Mouse (Mus musculus): Measurements from ENCODE around the gene Csnk1g2. TPM values are rescaled to one million over a fixed set of nuclear protein-coding genes. Genes with fewer than 3 reads are reported as not detected.

The Csnk1g2 gene
- 250 and 263 TPM in 2 replicates for polyA plus RNA-seq (2016; fragmentation: Nextera tagmentation; extraction: Ambion mirVana)

DNA sequence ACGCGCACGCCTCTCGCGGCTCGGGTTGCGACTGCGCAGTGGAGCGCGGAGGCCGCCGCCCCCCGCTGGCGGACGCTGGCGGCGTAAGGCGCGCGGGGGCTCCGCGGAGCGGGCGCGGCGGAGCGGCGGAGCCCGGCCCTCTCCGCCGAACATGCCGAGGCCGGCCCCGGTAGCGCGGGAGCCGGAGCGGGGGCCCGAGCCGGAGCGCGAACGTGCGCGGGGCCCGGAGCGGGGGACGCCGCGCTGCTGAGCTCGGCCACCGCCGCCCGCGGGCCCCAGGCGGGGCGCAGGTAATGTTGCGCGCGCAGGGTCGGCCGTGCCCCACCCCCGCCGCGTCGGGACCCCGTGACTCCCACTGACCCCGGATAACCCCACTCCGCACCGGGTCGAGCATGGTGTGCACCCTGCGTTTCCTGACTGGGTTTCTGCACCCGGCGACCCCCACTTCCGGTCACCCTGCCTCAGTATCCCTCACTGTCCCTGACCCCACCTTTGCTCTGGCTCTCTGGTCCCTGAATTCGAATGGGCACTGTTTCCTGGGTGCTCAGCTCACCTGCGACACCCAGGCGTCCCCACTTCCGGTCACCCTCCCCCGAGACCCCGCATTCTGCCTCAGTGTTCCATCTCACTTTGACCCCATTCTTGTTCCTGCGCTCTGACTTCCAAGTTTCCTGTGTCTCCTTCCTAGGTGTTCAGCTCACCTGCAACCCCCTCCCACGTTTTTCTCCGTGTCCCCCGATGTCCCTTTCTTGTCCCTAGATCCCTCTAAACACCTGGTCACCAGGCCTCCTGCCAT is at the start of gene Csnk1g2:
Gene Csnk1g2 (plus strand): TSS at position 178 of the 796 bp plus-strand sequence.
- Histone ChIP-seq H3K4me3 (peak within 1 kb of the TSS; percentile 82), H3K4me1 (peaks cover 28% of the 10 kb centered on the region), H3K9ac (peak within 1 kb of the TSS; percentile 91), H3K27ac (peak within 1 kb of the TSS; percentile 88), H3K4me2 (replicated peaks) (peak within 1 kb of the TSS; percentile 93), H3K27me3 (no peaks in the 10 kb centered on the region), H3K36me3 (no peaks in the 10 kb centered on the region), H3K9me3 (no peaks in the 10 kb centered on the region)
- WGBS = under 1% methylated on average over 72 of the region's 85 CpGs
- no peak for ATAC-seq (ENCODE audit: insufficient number of reproducible peaks, insufficient read depth, low FRiP score, low TSS enrichment)

DNA sequence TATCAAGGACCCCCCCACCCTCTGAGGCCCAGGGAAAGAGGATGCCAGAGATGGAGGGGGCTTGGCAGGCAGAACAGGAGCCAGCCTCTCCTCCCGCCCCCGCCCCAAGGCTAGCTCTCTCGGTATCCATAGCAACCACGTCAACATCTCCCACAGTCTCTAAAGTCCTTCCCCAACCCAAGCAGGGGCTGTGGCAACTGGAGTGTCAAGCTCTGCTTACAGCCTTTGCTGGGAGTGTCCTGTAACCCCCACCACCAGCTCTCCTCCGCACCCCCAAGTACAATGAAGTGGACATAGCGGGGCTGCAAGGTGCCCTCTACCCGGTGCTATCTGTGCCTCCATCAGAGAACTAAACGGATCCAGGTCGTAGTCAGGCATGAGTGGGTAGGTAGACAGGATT is 48.7 kb upstream of the Csnk1g2 start:
- H3K9ac ChIP-seq = peak overlapping the region; percentile 19; the same call in 1 of the 2 replicates
- WGBS = 54% methylated on average over 9 of the region's 9 CpGs
- H3K27me3 ChIP-seq = no peaks in the 10 kb centered on the region
- no peaks in the 10 kb centered on the region for H3K9me3 ChIP-seq
- H3K27ac ChIP-seq = no peak overlapping the region
- no peaks in the 10 kb centered on the region for H3K36me3 ChIP-seq
- peaks cover 52% of the 10 kb centered on the region for H3K4me1 ChIP-seq
- ATAC-seq (ENCODE audit: insufficient number of reproducible peaks, insufficient read depth, low FRiP score, low TSS enrichment) = no peak
- H3K4me2 ChIP-seq (replicated peaks) = no peak overlapping the region
- no peak overlapping the region for H3K4me3 ChIP-seq

DNA sequence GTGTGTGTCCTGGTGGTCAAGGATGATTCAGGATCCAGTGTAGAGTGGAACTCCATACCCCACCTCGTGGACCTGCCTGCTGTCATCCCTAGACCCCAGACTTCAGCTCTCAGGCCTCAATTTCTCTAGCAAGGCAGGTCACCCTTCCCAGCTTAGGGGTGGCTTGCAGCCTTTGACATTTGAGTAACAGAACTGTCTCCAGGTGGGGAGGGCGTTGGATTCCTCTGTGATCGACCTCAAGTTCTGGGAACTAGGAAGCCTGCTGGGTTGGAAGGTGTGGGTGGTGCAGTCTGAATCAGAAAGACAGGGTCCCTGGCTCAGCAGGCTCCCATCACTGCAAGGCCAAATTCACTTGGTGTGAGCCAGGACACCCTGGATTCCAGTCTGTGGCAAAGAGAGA is 47.7 kb upstream of the Csnk1g2 start:
- Histone ChIP-seq H3K4me2 (replicated peaks) (peak overlapping the region; percentile 96), H3K27ac (no peak overlapping the region), H3K9ac (no peak overlapping the region), H3K9me3 (no peaks in the 10 kb centered on the region), H3K27me3 (no peaks in the 10 kb centered on the region), H3K4me3 (no peak overlapping the region), H3K36me3 (no peaks in the 10 kb centered on the region), H3K4me1 (peaks cover 49% of the 10 kb centered on the region)
- WGBS = 68% methylated on average over 3 of the region's 3 CpGs
- ATAC-seq (ENCODE audit: insufficient number of reproducible peaks, insufficient read depth, low FRiP score, low TSS enrichment) = no peak

DNA sequence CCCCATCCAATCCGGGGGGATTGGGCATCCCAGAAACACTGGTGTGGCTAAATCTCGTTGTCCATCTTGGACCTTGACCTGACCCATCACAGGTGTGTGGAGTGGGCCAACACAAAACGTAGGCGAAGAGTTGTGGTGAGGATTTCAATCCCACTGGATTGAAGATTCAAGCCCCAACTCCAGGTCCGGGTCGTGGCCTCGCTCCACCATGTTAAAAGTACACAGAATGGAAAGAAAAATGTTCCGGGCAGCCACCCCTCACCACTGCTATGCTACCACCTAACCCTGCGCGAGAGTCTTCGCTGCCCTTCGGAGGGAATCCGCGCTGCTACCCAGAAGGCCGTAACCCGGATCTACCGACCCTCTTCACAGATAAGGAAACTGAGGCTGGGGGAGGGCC is 46.7 kb upstream of the Csnk1g2 start:
- peak overlapping the region; percentile 81 for H3K9ac ChIP-seq
- peak overlapping the region; percentile 96 for H3K4me2 ChIP-seq (replicated peaks)
- H3K27ac ChIP-seq = no peak overlapping the region
- peak overlapping the region; percentile 85 for H3K4me3 ChIP-seq
- H3K4me1 ChIP-seq = peaks cover 41% of the 10 kb centered on the region
- ATAC-seq (ENCODE audit: insufficient number of reproducible peaks, insufficient read depth, low FRiP score, low TSS enrichment) = no peak
- no peaks in the 10 kb centered on the region for H3K27me3 ChIP-seq
- H3K36me3 ChIP-seq = no peaks in the 10 kb centered on the region
- whole genome bisulfite sequencing = 13% methylated on average over 17 of the region's 17 CpGs
- no peaks in the 10 kb centered on the region for H3K9me3 ChIP-seq

DNA sequence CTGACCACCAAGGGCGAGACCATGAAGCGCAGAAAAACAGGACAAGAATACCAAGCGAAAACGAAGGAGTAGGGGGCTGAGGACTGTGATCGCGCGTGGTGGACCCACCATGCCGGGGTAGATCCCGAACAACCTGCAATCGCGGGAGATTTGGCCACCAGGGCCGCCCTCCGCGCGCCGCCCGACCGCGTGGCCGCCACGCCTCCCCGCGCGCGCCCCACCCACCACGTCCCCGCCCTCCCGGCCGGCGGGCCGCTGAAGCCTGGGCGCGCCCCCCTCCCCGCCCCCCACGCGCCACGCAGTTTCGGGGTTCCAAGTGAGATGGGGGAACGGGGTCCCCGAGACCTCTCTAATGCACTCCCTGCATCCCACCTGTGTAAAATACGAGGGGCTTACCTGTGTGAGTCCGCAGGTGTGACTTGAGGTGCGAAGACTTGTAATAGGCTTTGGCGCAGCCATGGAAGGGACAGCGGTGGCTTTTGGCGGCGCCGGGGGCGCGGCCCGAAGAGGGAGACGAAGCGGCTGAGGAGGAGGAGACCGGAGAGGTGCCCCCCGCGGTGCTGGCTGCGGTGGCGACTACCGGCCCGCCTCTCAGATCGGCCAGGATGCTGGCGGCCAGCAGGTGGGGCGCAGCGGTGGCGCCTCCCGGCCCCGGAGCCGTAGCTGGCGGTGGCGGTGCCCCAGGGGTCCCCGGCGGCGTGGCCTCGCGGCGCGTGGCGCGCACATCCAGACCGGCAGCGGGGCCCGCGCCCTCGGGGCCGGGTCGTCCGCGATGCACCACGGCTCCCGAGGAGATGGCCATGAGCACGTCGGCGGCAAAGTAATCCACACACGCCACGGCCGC is 46.1 kb upstream of the Csnk1g2 start:
- 0 out of 2 replicates have a peak, but pooled peaks cover 4% of the 10 kb centered on the region for H3K36me3 ChIP-seq

DNA sequence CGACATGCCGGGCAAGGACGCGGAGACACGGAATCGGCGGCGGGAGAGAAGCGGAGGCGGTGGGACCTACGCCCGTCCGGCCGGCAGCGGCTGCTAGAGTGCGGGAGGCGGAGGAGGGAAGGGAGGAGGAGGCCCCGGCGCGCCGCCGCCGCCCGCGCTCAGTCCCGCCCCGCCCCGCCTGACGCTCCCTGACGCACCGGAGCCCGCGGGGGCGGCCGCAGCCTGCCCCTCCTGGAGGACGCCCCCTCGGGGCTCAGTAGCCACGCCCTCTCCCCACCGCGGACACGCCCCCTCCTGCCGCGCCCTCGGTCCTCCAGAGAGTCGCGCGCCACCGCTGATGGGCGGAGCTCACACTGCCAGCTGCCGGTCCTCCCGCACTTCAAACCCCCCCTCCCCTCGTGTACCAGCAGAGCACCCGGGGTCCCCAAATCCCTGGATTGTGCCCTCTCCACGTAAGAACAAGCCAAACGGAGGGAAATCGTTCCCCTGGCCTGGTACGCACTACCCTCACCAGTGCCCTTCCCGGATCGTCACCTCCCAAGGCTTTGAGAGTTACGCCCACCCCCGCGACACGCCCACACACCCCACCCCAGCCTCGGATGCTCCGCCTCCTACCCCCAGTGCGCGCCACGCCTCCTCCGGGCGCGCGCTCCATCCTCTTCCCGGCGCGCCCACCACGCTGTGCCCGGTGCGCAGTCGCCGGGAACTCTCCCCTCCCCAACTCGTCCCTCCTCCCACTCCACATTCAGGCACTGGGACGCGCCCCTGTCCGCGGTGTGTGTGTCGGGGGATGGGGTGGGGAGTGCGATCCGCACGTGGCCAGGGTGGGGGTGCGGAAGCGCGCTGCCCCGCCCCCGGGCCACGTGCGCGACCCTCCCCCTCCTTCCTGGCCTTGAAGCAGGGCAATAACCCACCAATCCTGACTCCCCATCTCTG is 45.2 kb upstream of the Csnk1g2 start, which contains the start of gene Klf16:
Gene Klf16 (minus strand): TSS at position 127 of the 936 bp plus-strand sequence.
- ATAC-seq (ENCODE audit: insufficient number of reproducible peaks, insufficient read depth, low FRiP score, low TSS enrichment) = peak; percentile 71
- H3K4me3 ChIP-seq = peak within 1 kb of the TSS; percentile 85
- peak within 1 kb of the TSS; percentile 81 for H3K9ac ChIP-seq
- peak within 1 kb of the TSS; percentile 96 for H3K4me2 ChIP-seq (replicated peaks)
- peaks cover 31% of the 10 kb centered on the region for H3K4me1 ChIP-seq
- peaks cover 5% of the 10 kb centered on the region; the same call in 1 of the 2 replicates for H3K36me3 ChIP-seq
- no peaks in the 10 kb centered on the region for H3K9me3 ChIP-seq
- H3K27me3 ChIP-seq = no peaks in the 10 kb centered on the region
- H3K27ac ChIP-seq = peak within 1 kb of the TSS; percentile 93
- under 1% methylated on average over 62 of the region's 97 CpGs for WGBS

More for the DNA sequence above, 46.1 kb upstream of the Csnk1g2 start:
- under 1% methylated on average over 85 of the region's 96 CpGs for WGBS
- Histone ChIP-seq H3K4me1 (peaks cover 35% of the 10 kb centered on the region), H3K4me3 (peak overlapping the region; percentile 85), H3K4me2 (replicated peaks) (peak overlapping the region; percentile 96), H3K9ac (peak overlapping the region; percentile 81), H3K9me3 (no peaks in the 10 kb centered on the region), H3K27ac (peak overlapping the region; percentile 93), H3K27me3 (no peaks in the 10 kb centered on the region)
- no peak for ATAC-seq (ENCODE audit: insufficient number of reproducible peaks, insufficient read depth, low FRiP score, low TSS enrichment)

DNA sequence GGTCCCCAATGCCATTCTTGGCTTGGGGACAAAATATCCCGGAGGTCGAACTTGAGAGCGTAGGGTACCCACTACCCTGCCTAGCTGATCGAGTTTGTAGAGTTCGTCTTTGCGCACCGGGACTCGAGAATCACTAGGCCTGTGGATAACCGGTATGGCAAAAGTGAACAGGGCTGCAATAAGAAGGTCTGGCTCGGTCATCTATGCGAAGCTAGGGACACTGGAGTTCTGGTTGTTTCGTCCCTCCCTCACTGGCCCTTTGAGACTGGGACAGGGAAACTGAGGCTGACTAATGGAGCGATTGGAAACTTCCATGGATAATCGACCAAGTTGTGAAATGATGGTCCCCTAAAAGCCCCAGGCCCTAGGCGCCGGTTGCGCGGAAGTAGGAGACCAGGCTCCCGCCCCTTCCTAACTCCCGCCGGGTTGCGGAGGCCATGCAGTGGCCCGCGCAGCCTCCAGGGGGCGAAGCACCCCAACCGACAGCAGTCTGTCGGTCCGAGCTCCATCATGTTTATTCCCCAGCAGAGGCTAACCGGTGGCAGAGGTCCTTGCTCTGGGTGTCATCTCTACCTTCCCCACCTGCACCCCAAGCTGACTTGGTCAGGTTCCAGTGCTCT is 44.4 kb upstream of the Csnk1g2 start:
- H3K9ac ChIP-seq = peak overlapping the region; percentile 81; the same call in 1 of the 2 replicates
- no peaks in the 10 kb centered on the region for H3K27me3 ChIP-seq
- no peaks in the 10 kb centered on the region for H3K9me3 ChIP-seq
- H3K4me3 ChIP-seq = peak overlapping the region; percentile 85
- under 1% methylated on average over 29 of the region's 29 CpGs for WGBS
- peak overlapping the region; percentile 93 for H3K27ac ChIP-seq
- peak; percentile 1 for ATAC-seq (ENCODE audit: insufficient number of reproducible peaks, insufficient read depth, low FRiP score, low TSS enrichment)
- peaks cover 30% of the 10 kb centered on the region for H3K4me1 ChIP-seq
- H3K36me3 ChIP-seq = peaks cover 9% of the 10 kb centered on the region
- H3K4me2 ChIP-seq (replicated peaks) = peak overlapping the region; percentile 96

DNA sequence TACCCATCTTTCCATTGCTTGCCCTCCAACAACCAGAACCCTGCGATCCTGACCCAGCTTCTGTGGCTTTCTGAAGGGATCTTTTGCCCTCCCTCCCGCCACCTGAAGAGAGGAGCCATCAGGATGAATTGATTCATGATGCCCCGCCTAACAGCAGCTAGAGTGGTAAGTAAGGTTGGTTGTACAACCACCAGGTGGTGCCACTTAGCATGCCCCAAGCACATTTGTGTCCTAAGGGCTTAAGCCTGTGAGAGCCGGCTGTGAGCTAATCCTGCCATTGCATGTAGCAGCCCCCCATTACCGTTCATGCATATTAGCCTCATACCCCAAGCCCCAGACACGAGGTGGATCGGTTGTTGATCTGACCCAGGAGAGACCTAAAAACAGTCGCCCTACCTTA is 43.7 kb upstream of the Csnk1g2 start:
- 9% methylated on average over 8 of the region's 8 CpGs for WGBS
- H3K27ac ChIP-seq = peak overlapping the region; percentile 93; the same call in 1 of the 2 replicates
- no peaks in the 10 kb centered on the region for H3K27me3 ChIP-seq
- ATAC-seq (ENCODE audit: insufficient number of reproducible peaks, insufficient read depth, low FRiP score, low TSS enrichment) = no peak
- H3K4me2 ChIP-seq (replicated peaks) = peak overlapping the region; percentile 96
- H3K4me1 ChIP-seq = peaks cover 24% of the 10 kb centered on the region
- H3K9me3 ChIP-seq = no peaks in the 10 kb centered on the region
- H3K9ac ChIP-seq = no peak overlapping the region
- H3K4me3 ChIP-seq = peak overlapping the region; percentile 85
- H3K36me3 ChIP-seq = peaks cover 16% of the 10 kb centered on the region

DNA sequence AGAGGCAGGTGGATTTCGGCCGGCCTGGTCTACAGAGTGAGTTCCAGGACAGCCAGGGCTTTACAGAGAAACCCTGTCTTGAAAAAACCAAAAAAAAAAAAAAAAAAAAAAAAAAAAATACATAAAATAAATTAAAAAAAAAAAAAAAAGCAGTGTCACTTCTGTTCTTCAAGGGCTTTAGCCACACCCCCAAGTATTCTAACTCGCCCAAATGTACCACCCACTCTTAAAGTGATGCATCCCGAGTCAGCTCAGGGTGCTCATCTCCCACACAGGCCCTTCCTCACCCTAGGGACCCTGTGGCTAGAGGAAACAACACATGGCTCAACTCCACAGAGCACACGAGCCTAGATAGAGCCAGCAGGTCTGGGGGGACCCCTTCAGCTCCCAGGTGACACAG is 39.6 kb upstream of the Csnk1g2 start:
- no peak for ATAC-seq (ENCODE audit: insufficient number of reproducible peaks, insufficient read depth, low FRiP score, low TSS enrichment)
- peaks cover 13% of the 10 kb centered on the region; the same call in 1 of the 2 replicates for H3K4me1 ChIP-seq
- peaks cover 36% of the 10 kb centered on the region for H3K36me3 ChIP-seq
- no peak overlapping the region for H3K4me3 ChIP-seq
- WGBS = 80% methylated on average over 5 of the region's 5 CpGs
- no peak overlapping the region for H3K9ac ChIP-seq
- H3K27ac ChIP-seq = no peak overlapping the region
- no peaks in the 10 kb centered on the region for H3K9me3 ChIP-seq
- no peak overlapping the region for H3K4me2 ChIP-seq (replicated peaks)
- no peaks in the 10 kb centered on the region for H3K27me3 ChIP-seq

DNA sequence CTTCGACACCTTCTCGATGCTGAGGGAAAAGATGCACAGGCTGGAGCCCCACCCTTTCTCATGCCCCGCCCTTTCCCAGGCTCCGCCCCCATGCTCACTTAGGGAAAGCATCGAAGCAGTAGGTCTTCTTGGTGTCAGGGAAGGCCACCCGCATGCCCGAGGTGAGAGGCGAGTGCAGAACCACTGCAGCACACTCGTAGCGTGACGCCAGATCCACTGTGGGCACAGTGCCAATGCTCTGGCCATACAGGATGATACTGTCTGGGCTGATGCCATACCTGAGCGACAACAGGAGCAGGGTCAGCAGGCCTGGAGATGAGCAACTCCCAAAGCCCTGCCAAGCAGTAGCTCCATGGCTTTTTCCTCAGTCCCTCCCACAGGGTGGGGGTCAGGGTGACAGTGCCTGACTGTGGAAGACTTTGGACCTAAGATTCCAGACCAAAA is 38.6 kb upstream of the Csnk1g2 start:
- no peak overlapping the region for H3K27ac ChIP-seq
- H3K36me3 ChIP-seq = peaks cover 36% of the 10 kb centered on the region
- ATAC-seq (ENCODE audit: insufficient number of reproducible peaks, insufficient read depth, low FRiP score, low TSS enrichment) = no peak
- no peak overlapping the region for H3K4me2 ChIP-seq (replicated peaks)
- H3K4me1 ChIP-seq = peaks cover 17% of the 10 kb centered on the region
- H3K4me3 ChIP-seq = no peak overlapping the region
- no peaks in the 10 kb centered on the region for H3K9me3 ChIP-seq
- no peak overlapping the region for H3K9ac ChIP-seq
- H3K27me3 ChIP-seq = no peaks in the 10 kb centered on the region
- WGBS = 66% methylated on average over 12 of the region's 12 CpGs

Data from embryonic facial prominence, embryonic 12.5 days (tissue).